ENCODE assay signal across 8 mouse cellular contexts in the genomic region with DNA sequence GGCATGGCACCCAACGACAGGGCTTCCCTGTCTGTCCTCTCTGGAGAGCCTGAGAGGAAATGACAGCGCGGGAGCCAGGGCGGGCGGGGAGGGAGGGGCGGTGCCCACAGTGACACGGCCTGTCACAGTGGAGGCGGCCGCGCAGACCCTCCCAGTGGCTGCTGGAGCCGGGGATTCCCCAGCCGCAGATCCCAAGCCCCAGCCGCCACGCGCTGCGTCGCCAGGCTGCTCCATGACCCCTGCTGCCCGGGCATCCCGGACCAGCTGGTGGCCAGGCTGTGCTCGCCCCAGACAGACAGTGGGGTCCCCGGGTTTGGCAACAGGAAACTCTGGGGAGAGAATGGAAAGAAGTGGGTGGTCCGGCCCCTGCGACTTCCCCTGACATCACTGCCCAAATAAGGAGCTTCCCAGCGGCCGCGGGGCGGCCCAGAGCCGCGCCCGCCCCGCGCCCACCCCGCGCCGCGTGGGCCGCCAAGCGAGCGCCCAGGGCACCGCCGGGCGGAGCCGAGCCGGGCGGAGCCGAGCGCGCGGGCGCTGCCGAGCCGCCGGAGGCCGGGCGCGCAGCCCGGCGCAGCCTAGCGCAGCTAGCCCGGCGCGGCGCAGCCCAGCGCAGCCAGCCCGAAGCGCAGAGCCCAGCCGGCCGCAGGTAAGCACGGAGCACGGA. TPM values are rescaled to one million over a fixed set of nuclear protein-coding genes. Genes with fewer than 3 reads are reported as not detected.
DNase-seq lines count a peak whose midpoint lies in the region; ATAC-seq and TF ChIP-seq lines count a peak whose summit lies in the region.

No protein-coding gene starts in this region.

- H3K4me3 ChIP-seq in embryonic fibroblast, embryonic 13.5 days (ENCODE audit: insufficient read depth, low read length) = peak overlapping the region; percentile 55
- H3K4me3 ChIP-seq in heart, embryonic 16.5 days (ENCODE audit: low read length) = peak overlapping the region; percentile 64
- peak overlapping the region; percentile 47 for H3K4me3 ChIP-seq in liver, embryonic 12.5 days
- peak overlapping the region; percentile 63 for H3K4me3 ChIP-seq in stomach, embryonic 15.5 days (replicated peaks)

- H3K9ac ChIP-seq in heart, embryonic 16.5 days (ENCODE audit: low read length) = peak overlapping the region; percentile 74
- H3K9ac ChIP-seq in liver, embryonic 12.5 days = no peak overlapping the region
- H3K9ac ChIP-seq in stomach, embryonic 15.5 days = peak overlapping the region; percentile 19; the same call in 1 of the 2 replicates

- DNase-seq in A20 (ENCODE audit: low read depth, low spot score) = peak; percentile 31
- peak; percentile 41 for DNase-seq in adrenal gland, postnatal 25 days
- peak; percentile 74 for DNase-seq in kidney, postnatal 10 days
- peak; percentile 17 to 37 for DNase-seq in natural killer cell, adult 2 months (ENCODE audit: low spot score in 2 of 2)

- no peaks in the 10 kb centered on the region for H3K36me3 ChIP-seq in heart, embryonic 16.5 days (ENCODE audit: control insufficient read depth, insufficient read depth)
- H3K36me3 ChIP-seq in liver, embryonic 12.5 days = no peaks in the 10 kb centered on the region
- H3K36me3 ChIP-seq in stomach, embryonic 15.5 days = no peaks in the 10 kb centered on the region

- under 1% methylated on average over 66 of the region's 70 CpGs for WGBS in heart, embryonic 16.5 days
- WGBS in liver, embryonic 12.5 days (ENCODE audit: insufficient replicate concordance) = 0% methylated on average over 57 of the region's 70 CpGs
- 2% methylated on average over 58 of the region's 70 CpGs for WGBS in stomach, embryonic 15.5 days

- peak; percentile 86 for ATAC-seq in heart, embryonic 16.5 days (replicated peaks; ENCODE audit: extremely low read depth, insufficient read depth, low FRiP score)
- ATAC-seq in liver, embryonic 12.5 days = peak; percentile 49
- peak; percentile 79 for ATAC-seq in stomach, embryonic 15.5 days (ENCODE audit: insufficient read depth, low FRiP score, low read depth)

- TF ChIP-seq POLR2A in embryonic fibroblast, embryonic 13.5 days (IDR thresholded peaks at IDR 0.05; ENCODE audit: low read depth, low read length) = 0 out of 2 replicates have a peak, but pooled peaks have one; percentile 20

- no peak overlapping the region for H3K27ac ChIP-seq in embryonic fibroblast, embryonic 13.5 days (ENCODE audit: insufficient read depth, low read length)
- H3K27ac ChIP-seq in heart, embryonic 16.5 days (ENCODE audit: low read length) = peak overlapping the region; percentile 43; the same call in 1 of the 2 replicates
- no peak overlapping the region for H3K27ac ChIP-seq in liver, embryonic 12.5 days
- H3K27ac ChIP-seq in stomach, embryonic 15.5 days = no peak overlapping the region

- H3K4me2 ChIP-seq in heart, embryonic 16.5 days (ENCODE audit: low read depth, low read length) = peak overlapping the region; percentile 79
- peak overlapping the region; percentile 71 for H3K4me2 ChIP-seq in liver, embryonic 12.5 days
- H3K4me2 ChIP-seq in stomach, embryonic 15.5 days = peak overlapping the region; percentile 98

- H3K4me1 ChIP-seq in embryonic fibroblast, embryonic 13.5 days (ENCODE audit: control insufficient read depth, insufficient read depth, low read length) = peaks cover 8% of the 10 kb centered on the region; the same call in 1 of the 2 replicates
- H3K4me1 ChIP-seq in heart, embryonic 16.5 days (ENCODE audit: control insufficient read depth, insufficient read depth, low read length) = peaks cover 9% of the 10 kb centered on the region
- H3K4me1 ChIP-seq in liver, embryonic 12.5 days = no peaks in the 10 kb centered on the region
- H3K4me1 ChIP-seq in stomach, embryonic 15.5 days = peaks cover 12% of the 10 kb centered on the region

- H3K27me3 ChIP-seq in heart, embryonic 16.5 days (ENCODE audit: control insufficient read depth, insufficient read depth, low read length) = peaks cover 33% of the 10 kb centered on the region
- H3K27me3 ChIP-seq in liver, embryonic 12.5 days (replicated peaks) = peaks cover 65% of the 10 kb centered on the region
- peaks cover 52% of the 10 kb centered on the region for H3K27me3 ChIP-seq in stomach, embryonic 15.5 days (replicated peaks)

- H3K9me3 ChIP-seq in heart, embryonic 16.5 days (replicated peaks; ENCODE audit: control insufficient read depth, low read length) = no peaks in the 10 kb centered on the region
- no peaks in the 10 kb centered on the region for H3K9me3 ChIP-seq in liver, embryonic 12.5 days (replicated peaks)
- H3K9me3 ChIP-seq in stomach, embryonic 15.5 days = no peaks in the 10 kb centered on the region

- TF ChIP-seq CTCF in embryonic fibroblast, embryonic 13.5 days (IDR thresholded peaks at IDR 0.05; ENCODE audit: borderline replicate concordance, insufficient read depth, low read length) = no peak

RNA-seq across cellular contexts. Expression of gene AL607142.1, which starts 32.3 kb away (rescaled TPM):
- total RNA-seq in adrenal gland, postnatal 25 days (2021) = not detected in 2 replicates
- polyA plus RNA-seq in embryonic fibroblast, embryonic 13.5 days (2011; ENCODE audit: insufficient read length, low read depth, missing spikeins) = not detected in 2 replicates
- not detected in 2 replicates for polyA plus RNA-seq in heart, embryonic 16.5 days (2015; fragmentation: Nextera tagmentation; extraction: Ambion mirVana)
- not detected in 2 replicates for polyA plus RNA-seq in liver, embryonic 12.5 days (2016; fragmentation: Nextera tagmentation; extraction: Ambion mirVana)
- polyA plus RNA-seq in stomach, embryonic 15.5 days (2015; fragmentation: Nextera tagmentation; extraction: Ambion mirVana) = not detected in 2 replicates
